Mouse (Mus musculus): ENCODE measurements around the gene Gm9958.

GRCm38 (mm10) chr5:90332478-90332877 lies 34.5 kb upstream of the Gm9958 start:
- TF ChIP-seq CTCF (IDR thresholded peaks at IDR 0.05; ENCODE audit: control insufficient read depth, insufficient read depth, insufficient replicate concordance, low read depth, low read length) = no peak
- no peak for TF ChIP-seq POLR2A (IDR thresholded peaks at IDR 0.05; ENCODE audit: control insufficient read depth, low read depth, low read length)

Data from testis, adult 2 months (tissue).